Mouse (Mus musculus) gastrocnemius, postnatal 25 days (tissue): ENCODE measurements around the gene Syf2. TPM values are rescaled to one million over a fixed set of nuclear protein-coding genes. Genes with fewer than 3 reads are reported as not detected.

Source experiments
- DNase-seq: peaks from one replicate; pipeline ENCODE4 v3.0.0; 2022
- total RNA-seq, 2 experiments: library from RNA; stranded (reverse); gene quantifications; 1 replicate in 1 of 2; 2 replicates in 1 of 2; pipeline ENCODE4 v1.2.3; 2021

Gene Syf2
- total RNA-seq, 2 experiments from 2014 or later, result 32.7 to 34.8 TPM

- peak; percentile 98 for DNase-seq
These were observed 7.3 kb upstream of the Syf2 start, which contains the start of gene Rsrp1 for GRCm38 (mm10) chr4:134923258-134924018. Gene Rsrp1 (plus strand): TSS chr4:134923592.

- DNase-seq, result peak; percentile 72
These were observed 6.5 kb upstream of the Syf2 start for GRCm38 (mm10) chr4:134924019-134924741.

- DNase-seq, result peak; percentile 73
These were observed 5.5 kb upstream of the Syf2 start for GRCm38 (mm10) chr4:134925206-134925605.

GRCm38 (mm10) chr4:134927815-134928463 is 2.8 kb upstream of the Syf2 start:
- DNase-seq, result no peak

- DNase-seq, result no peak
These were observed 2.2 kb upstream of the Syf2 start for GRCm38 (mm10) chr4:134928464-134928836.

- DNase-seq, result no peak
These were observed 1.2 kb upstream of the Syf2 start for GRCm38 (mm10) chr4:134929536-134929935.

GRCm38 (mm10) chr4:134930190-134930589 is 508 bp upstream of the Syf2 start:
- no peak for DNase-seq

- no peak for DNase-seq
These were observed 6.8 kb downstream of the Syf2 start for GRCm38 (mm10) chr4:134937240-134938176.

- DNase-seq, result no peak
These were observed 9.2 kb downstream of the Syf2 start for GRCm38 (mm10) chr4:134939900-134940299.

- DNase-seq, result no peak
These were observed 13.2 kb downstream of the Syf2 start for GRCm38 (mm10) chr4:134943758-134944538.

- peak; percentile 50 for DNase-seq
These were observed 15.5 kb downstream of the Syf2 start for GRCm38 (mm10) chr4:134946024-134946744.

GRCm38 (mm10) chr4:134950518-134951091 is 19.9 kb downstream of the Syf2 start:
- DNase-seq, result no peak

- DNase-seq, result no peak
These were observed 23.8 kb downstream of the Syf2 start for GRCm38 (mm10) chr4:134954461-134954860.

GRCm38 (mm10) chr4:134955196-134955595 is 24.5 kb downstream of the Syf2 start:
- no peak for DNase-seq

GRCm38 (mm10) chr4:134955845-134956244 is 25.1 kb downstream of the Syf2 start:
- DNase-seq, result no peak

- DNase-seq, result no peak
These were observed 25.6 kb downstream of the Syf2 start for GRCm38 (mm10) chr4:134956328-134956727.

- no peak for DNase-seq
These were observed 32.5 kb downstream of the Syf2 start for GRCm38 (mm10) chr4:134963021-134963776.

- DNase-seq, result no peak
These were observed 37.3 kb downstream of the Syf2 start for GRCm38 (mm10) chr4:134967887-134968604.

- no peak for DNase-seq
These were observed 37.9 kb downstream of the Syf2 start for GRCm38 (mm10) chr4:134968605-134968976.
